Mouse (Mus musculus): ENCODE results near the gene Arap1. TPM values are rescaled to one million over a fixed set of nuclear protein-coding genes. Genes with fewer than 3 reads are reported as not detected.

Arap1 gene
- total and polyA plus RNA-seq, 3 experiments, result 21.2 to 46.1 (median 38.5) TPM

DNA sequence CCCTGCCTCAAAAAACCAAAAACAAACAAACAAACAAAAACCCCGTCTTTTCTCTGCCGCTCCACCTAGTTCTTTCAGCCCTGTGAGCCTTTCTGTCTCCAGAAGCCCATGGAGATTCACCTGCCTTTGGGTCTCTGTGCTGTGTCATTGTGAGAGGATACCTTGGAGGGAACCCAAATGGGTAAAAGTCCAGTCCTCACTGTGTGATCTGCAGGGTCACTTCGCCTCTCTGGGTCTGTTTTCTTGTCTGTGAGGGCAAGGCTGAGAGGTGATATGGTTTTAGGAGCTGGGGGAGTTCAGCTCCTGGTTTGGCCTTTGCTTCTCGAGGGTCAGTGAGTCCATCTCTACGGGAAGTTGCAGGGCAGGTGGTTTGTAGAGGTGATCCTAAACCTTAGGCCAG lies 21.9 kb upstream of the Arap1 start:
- H3K79me2 ChIP-seq (replicated peaks; ENCODE audit: control insufficient read depth, extremely low read depth, insufficient read depth, poor library complexity, severe bottlenecking), result no peaks in the 10 kb centered on the region
- DNase-seq (ENCODE audit: extremely low read depth), result no peak
- TF ChIP-seq E2F4 (IDR thresholded peaks at IDR 0.05; ENCODE audit: insufficient replicate concordance, low read depth, low read length) (no peak), NELFE (IDR thresholded peaks at IDR 0.05; ENCODE audit: low read depth, low read length) (no peak), ZKSCAN1 (IDR thresholded peaks at IDR 0.05; ENCODE audit: borderline replicate concordance, low read depth, low read length) (no peak), CHD1 (IDR thresholded peaks at IDR 0.05; ENCODE audit: low read depth, low read length) (no peak), TCF12 (IDR thresholded peaks at IDR 0.05; ENCODE audit: low read depth, low read length) (no peak), POLR2A (IDR thresholded peaks at IDR 0.05; ENCODE audit: low read depth, low read length) (no peak), CHD2 (IDR thresholded peaks at IDR 0.05; ENCODE audit: low read length) (no peak), POLR2AphosphoS2 (IDR thresholded peaks at IDR 0.05; ENCODE audit: low read depth, low read length) (no peak), ETS1 (conservative IDR thresholded peaks at IDR 0.05; ENCODE audit: low read depth, low read length) (no peak), ZC3H11A (IDR thresholded peaks at IDR 0.05; ENCODE audit: low read depth, low read length) (no peak), TBP (conservative IDR thresholded peaks at IDR 0.05; ENCODE audit: low read depth, low read length) (no peak), JUND (conservative IDR thresholded peaks at IDR 0.05; ENCODE audit: low read depth, low read length) (no peak), JUN (IDR thresholded peaks at IDR 0.05; ENCODE audit: insufficient read depth, low read depth, low read length) (no peak), ELF1 (IDR thresholded peaks at IDR 0.05; ENCODE audit: low read depth, low read length) (no peak), MXI1 (IDR thresholded peaks at IDR 0.05; ENCODE audit: low read depth, low read length) (no peak), GABPA (IDR thresholded peaks at IDR 0.05; ENCODE audit: insufficient replicate concordance, low read depth, low read length) (no peak), UBTF (IDR thresholded peaks at IDR 0.05; ENCODE audit: low read depth, low read length) (no peak)
- H3K4me1 ChIP-seq (ENCODE audit: control insufficient read depth in 1 of 2, insufficient read depth in 2 of 2), result peaks cover 10 to 18% of the 10 kb centered on the region in 2 experiments
- no peak overlapping the region for H3K9ac ChIP-seq (ENCODE audit: insufficient read depth, low read depth)
- H3K27ac ChIP-seq (ENCODE audit: insufficient read depth, low read depth), result no peak overlapping the region
- no peak overlapping the region for H3K4me2 ChIP-seq (ENCODE audit: insufficient read depth, low read depth, poor library complexity, severe bottlenecking)
- H3K36me3 ChIP-seq (replicated peaks in 1 of 2; ENCODE audit: control insufficient read depth in 1 of 2, insufficient read depth in 1 of 2, low read length in 1 of 2), result no peaks in the 10 kb centered on the region
- no peak overlapping the region for H3K4me3 ChIP-seq (replicated peaks in 1 of 3; ENCODE audit: low read depth in 2 of 3, low read length in 2 of 3, poor library complexity in 1 of 3)
- dilution Hi-C loops (cut with MboI; ENCODE audit: extremely low pct_ligation_motif_present, extremely low pct_unique_long_range_greater_than_20kb, low sequenced_read_pairs) (no loop called here), in situ Hi-C loops (cut with MboI; ENCODE audit: low pct_ligation_motif_present, low pct_unique_long_range_greater_than_20kb, low sequenced_read_pairs) (no loop called here)
- peaks cover 24% of the 10 kb centered on the region for H3K27me3 ChIP-seq (replicated peaks)
- H3K9me3 ChIP-seq (replicated peaks; ENCODE audit: low read length), result no peaks in the 10 kb centered on the region

GRCm38 (mm10) chr7:101327263-101327662 lies 20.6 kb upstream of the Arap1 start:
- in situ Hi-C loops (cut with MboI; ENCODE audit: low pct_ligation_motif_present, low pct_unique_long_range_greater_than_20kb, low sequenced_read_pairs), result no loop called here
- DNase-seq (ENCODE audit: extremely low read depth), result no peak
- Histone ChIP-seq H3K9ac (ENCODE audit: insufficient read depth, low read depth) (no peak overlapping the region), H3K27ac (ENCODE audit: insufficient read depth, low read depth) (no peak overlapping the region), H3K27me3 (replicated peaks) (peaks cover 13% of the 10 kb centered on the region), H3K4me1 (ENCODE audit: control insufficient read depth in 1 of 2, insufficient read depth in 2 of 2) (peaks cover 3 to 11% of the 10 kb centered on the region in 2 experiments; a peak in 2 of 4 replicates), H3K9me3 (replicated peaks; ENCODE audit: low read length) (no peaks in the 10 kb centered on the region), H3K36me3 (replicated peaks in 1 of 2; ENCODE audit: control insufficient read depth in 1 of 2, insufficient read depth in 1 of 2, low read length in 1 of 2) (no peaks in the 10 kb centered on the region), H3K4me3 (replicated peaks in 1 of 3; ENCODE audit: low read depth in 2 of 3, low read length in 2 of 3, poor library complexity in 1 of 3) (no peak overlapping the region), H3K4me2 (ENCODE audit: insufficient read depth, low read depth, poor library complexity, severe bottlenecking) (no peak overlapping the region), H3K79me2 (replicated peaks; ENCODE audit: control insufficient read depth, extremely low read depth, insufficient read depth, poor library complexity, severe bottlenecking) (no peaks in the 10 kb centered on the region)
- dilution Hi-C loops (cut with MboI; ENCODE audit: extremely low pct_ligation_motif_present, extremely low pct_unique_long_range_greater_than_20kb, low sequenced_read_pairs), result no loop called here
- TF ChIP-seq HCFC1 (IDR thresholded peaks at IDR 0.05; ENCODE audit: low read depth, low read length), result no peak
- no peak for TF ChIP-seq MAZ (IDR thresholded peaks at IDR 0.05; ENCODE audit: low read depth, low read length)
- no peak for TF ChIP-seq CHD2 (IDR thresholded peaks at IDR 0.05; ENCODE audit: low read length)
- TF ChIP-seq RAD21 (IDR thresholded peaks at IDR 0.05; ENCODE audit: low read depth, low read length), result no peak
- TF ChIP-seq UBTF (IDR thresholded peaks at IDR 0.05; ENCODE audit: low read depth, low read length), result no peak

Data from CH12.LX (cell line).